Mouse (Mus musculus) stomach, embryonic 14.5 days (tissue): ENCODE measurements around the gene Ajuba. TPM values are rescaled to one million over a fixed set of nuclear protein-coding genes. Genes with fewer than 3 reads are reported as not detected.
A peak's percentile ranks its signal among the peaks of the same experiment; 100 is the strongest.

Experiments
- ATAC-seq: fragments of 200-750 bp; cut with Nextera tagmentation; 2 replicates; pipeline ENCODE4 v1.8.0; 2017; ENCODE audit warnings: low read depth, moderate TSS enrichment; ENCODE audit not compliant: insufficient number of reproducible peaks, insufficient read depth, low FRiP score
- H3K27ac ChIP-seq: fragments of 300-500 bp; sonication (generic); 2 replicates; pipeline ENCODE4 v1.5.1; 2014; ENCODE audit warnings: mild to moderate bottlenecking, low read length, moderate library complexity, mixed read lengths
- H3K27me3 ChIP-seq: fragments of 300-500 bp; sonication (generic); 2 replicates; pipeline ENCODE4 v1.6.1; 2014; ENCODE audit warnings: low read length, control low read depth, mixed read lengths; ENCODE audit not compliant: control insufficient read depth, insufficient read depth
- H3K36me3 ChIP-seq: fragments of 300-500 bp; sonication (generic); 2 replicates; pipeline ENCODE4 v1.6.1; 2014; ENCODE audit warnings: mild to moderate bottlenecking, control low read depth, low read length, moderate library complexity, mixed read lengths; ENCODE audit not compliant: control insufficient read depth, insufficient read depth
- H3K4me1 ChIP-seq: fragments of 300-500 bp; sonication (generic); 2 replicates; pipeline ENCODE4 v1.6.1; 2014; ENCODE audit warnings: low read length, control low read depth, mixed read lengths; ENCODE audit not compliant: control insufficient read depth, insufficient read depth
- H3K4me2 ChIP-seq: fragments of 300-500 bp; sonication (generic); replicated peaks from 2 replicates; pipeline ENCODE4 v1.6.1; 2014; ENCODE audit warnings: low read depth, low read length, control low read depth
- H3K4me3 ChIP-seq: fragments of 300-500 bp; sonication (generic); 2 replicates; pipeline ENCODE4 v1.5.1; 2014; ENCODE audit warnings: low read depth, low read length, control low read depth
- H3K9ac ChIP-seq: fragments of 300-500 bp; sonication (generic); replicated peaks from 2 replicates; pipeline ENCODE4 v1.6.1; 2014; ENCODE audit warnings: low read depth, mild to moderate bottlenecking, control low read depth, low read length, moderate library complexity, mixed read lengths
- H3K9me3 ChIP-seq: fragments of 300-500 bp; sonication (generic); 2 replicates; pipeline ENCODE4 v1.6.1; 2016; ENCODE audit warnings: low read depth, low read length, control low read depth; ENCODE audit not compliant: control insufficient read depth
- WGBS: fragments of 180-500 bp; shearing (Covaris S2); extraction: QIAGEN DNeasy Blood & Tissue Kit; methylation state at CpG from one replicate; pipeline ENCODE4 v1.1.7; 2014; 5-methylcytosine and 5-hydroxymethylcytosine counted together
- polyA plus RNA-seq: library from polyadenylated mRNA; unstranded; fragments of >200 nt; fragmentation: Nextera tagmentation; extraction: Ambion mirVana; gene quantifications from 2 replicates; pipeline ENCODE4 v1.2.1, GENCODE M21; 2014

Ajuba gene
- polyA plus RNA-seq, 1 experiment from 2014 or later, result 30.3 TPM

DNA sequence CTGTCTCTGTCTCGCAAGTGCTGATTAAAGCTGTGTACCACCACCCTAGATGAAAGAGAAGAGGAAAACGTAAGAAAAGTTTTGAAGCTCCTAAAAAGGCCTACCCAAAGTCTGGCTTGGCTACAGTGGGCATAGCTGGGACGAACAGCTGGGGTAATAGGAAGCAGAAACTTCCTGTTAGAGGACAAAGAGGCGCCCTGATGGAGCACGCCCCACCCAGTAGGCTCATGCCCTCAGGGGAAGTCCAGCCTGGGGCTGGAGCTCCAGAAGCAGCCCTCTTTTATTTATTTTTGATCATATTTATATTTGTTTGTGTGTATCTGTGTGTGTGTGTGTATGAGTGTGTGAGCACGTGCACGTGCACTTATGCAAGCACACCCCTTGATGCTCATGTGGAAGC is 2.3 kb upstream of the Ajuba start:
- H3K4me2 ChIP-seq, result no peak overlapping the region
- H3K27ac ChIP-seq, result no peak overlapping the region
- H3K9ac ChIP-seq, result no peak overlapping the region
- 80% methylated on average over 7 of the region's 7 CpGs for WGBS
- peaks cover 13% of the 10 kb centered on the region for H3K4me1 ChIP-seq
- no peak overlapping the region for H3K4me3 ChIP-seq
- H3K9me3 ChIP-seq, result no peaks in the 10 kb centered on the region
- no peaks in the 10 kb centered on the region; the same call in 1 of the 2 replicates for H3K36me3 ChIP-seq
- H3K27me3 ChIP-seq, result no peaks in the 10 kb centered on the region
- no peak for ATAC-seq

DNA sequence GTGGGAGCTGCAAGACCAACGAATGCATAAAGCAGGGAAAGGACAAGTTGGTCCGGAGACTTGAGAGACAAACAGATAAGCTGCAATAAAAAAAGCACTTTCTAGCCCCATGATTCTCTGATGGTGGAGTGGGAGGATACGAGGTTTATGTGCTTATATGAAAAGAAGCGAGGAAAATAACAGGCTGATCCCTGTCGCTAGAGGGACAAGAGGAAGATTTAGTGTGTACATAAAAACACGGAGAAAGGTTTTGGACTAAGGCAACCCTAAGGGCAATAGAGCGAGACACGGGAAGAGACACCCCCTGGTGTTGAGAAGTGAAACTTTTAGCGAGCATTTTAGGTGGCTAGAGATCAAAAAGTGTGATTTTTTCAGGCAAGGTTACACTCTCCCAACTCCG is 705 bp upstream of the Ajuba start:
- Histone ChIP-seq H3K4me1 (peaks cover 28% of the 10 kb centered on the region), H3K4me2 (peak overlapping the region; percentile 75), H3K27me3 (no peaks in the 10 kb centered on the region), H3K9ac (peak overlapping the region; percentile 91), H3K27ac (peak overlapping the region; percentile 95), H3K36me3 (0 out of 2 replicates have a peak, but pooled peaks cover 3% of the 10 kb centered on the region), H3K4me3 (peak overlapping the region; percentile 93), H3K9me3 (no peaks in the 10 kb centered on the region)
- under 1% methylated on average over 10 of the region's 10 CpGs for WGBS
- 0 out of 2 replicates have a peak, but pooled peaks have one; percentile 1 for ATAC-seq

DNA sequence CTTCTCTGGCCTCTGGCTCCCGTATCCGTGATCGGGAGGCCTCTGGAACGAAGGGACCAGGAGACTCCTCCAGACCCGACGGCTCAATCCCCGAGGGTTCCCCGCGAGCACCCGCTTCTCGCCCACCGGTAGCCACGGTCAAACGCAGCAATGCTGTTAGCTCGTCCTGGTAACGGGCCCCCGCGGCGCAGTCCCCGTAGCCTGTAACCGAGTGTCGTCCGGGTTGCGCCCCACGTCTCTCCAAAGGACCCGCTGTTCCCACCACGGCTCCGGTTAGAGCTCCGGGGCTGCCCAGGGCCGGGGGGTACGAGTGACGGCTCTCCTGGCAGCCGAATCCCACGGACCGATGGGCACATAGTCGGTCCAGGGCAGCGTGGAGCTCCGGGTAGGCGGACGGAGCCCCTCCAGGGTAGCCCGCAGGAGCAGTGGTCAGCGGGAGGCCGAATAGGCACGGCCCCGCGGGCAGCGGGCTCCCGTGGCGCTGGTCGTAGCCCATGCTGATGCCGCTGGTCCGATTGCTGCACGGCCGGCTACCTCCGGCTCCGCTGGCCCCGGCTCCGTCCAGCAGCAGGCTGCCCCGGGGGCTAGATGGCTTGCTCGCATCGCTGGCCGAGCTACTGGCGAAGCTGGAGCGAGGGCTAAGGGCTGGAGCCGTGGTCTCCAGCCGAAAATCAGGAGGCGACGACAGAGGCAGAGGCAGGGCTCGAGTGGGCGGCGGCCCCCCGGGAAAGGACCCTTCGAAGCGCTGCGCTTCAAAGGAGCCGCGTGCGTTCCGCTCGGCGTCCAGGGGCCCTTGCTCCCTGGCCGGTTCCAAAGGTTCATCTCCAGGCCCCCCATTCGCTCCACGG is 893 bp downstream of the Ajuba start:
- Histone ChIP-seq H3K4me3 (peak overlapping the region; percentile 93), H3K4me1 (peaks cover 39% of the 10 kb centered on the region), H3K9ac (peak overlapping the region; percentile 91), H3K27me3 (no peaks in the 10 kb centered on the region), H3K27ac (peak overlapping the region; percentile 95), H3K36me3 (peaks cover 9% of the 10 kb centered on the region), H3K9me3 (no peaks in the 10 kb centered on the region), H3K4me2 (peak overlapping the region; percentile 75)
- ATAC-seq, result no peak
- whole genome bisulfite sequencing, result under 1% methylated on average over 83 of the region's 84 CpGs

DNA sequence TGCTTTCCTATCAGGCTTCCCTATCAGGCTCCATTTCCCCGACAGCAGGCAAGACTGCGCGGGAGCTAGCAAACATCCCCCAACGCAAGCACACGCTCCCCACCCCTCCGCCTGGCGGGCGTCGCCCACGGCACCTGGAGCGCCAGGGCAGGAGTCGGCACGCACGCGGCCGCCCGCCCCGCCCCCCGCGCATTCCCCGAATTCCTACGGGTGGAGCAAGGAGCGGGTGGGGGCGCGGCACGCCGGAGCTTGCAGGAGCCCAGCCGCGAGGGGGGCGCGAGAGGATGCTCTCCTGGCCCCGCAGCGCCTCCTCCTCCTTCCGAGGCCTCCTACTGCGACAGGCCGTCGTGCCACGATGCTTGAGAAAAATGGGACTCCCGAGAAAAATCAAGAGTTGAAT is 1.7 kb downstream of the Ajuba start:
- peak overlapping the region; percentile 95; the same call in 1 of the 2 replicates for H3K27ac ChIP-seq
- peak; percentile 15; the same call in 1 of the 2 replicates for ATAC-seq
- H3K4me2 ChIP-seq, result peak overlapping the region; percentile 75
- 2% methylated on average over 38 of the region's 39 CpGs for WGBS
- peaks cover 39% of the 10 kb centered on the region for H3K4me1 ChIP-seq
- peak overlapping the region; percentile 91 for H3K9ac ChIP-seq
- peaks cover 16% of the 10 kb centered on the region for H3K36me3 ChIP-seq
- no peaks in the 10 kb centered on the region for H3K9me3 ChIP-seq
- no peaks in the 10 kb centered on the region for H3K27me3 ChIP-seq
- peak overlapping the region; percentile 93 for H3K4me3 ChIP-seq

DNA sequence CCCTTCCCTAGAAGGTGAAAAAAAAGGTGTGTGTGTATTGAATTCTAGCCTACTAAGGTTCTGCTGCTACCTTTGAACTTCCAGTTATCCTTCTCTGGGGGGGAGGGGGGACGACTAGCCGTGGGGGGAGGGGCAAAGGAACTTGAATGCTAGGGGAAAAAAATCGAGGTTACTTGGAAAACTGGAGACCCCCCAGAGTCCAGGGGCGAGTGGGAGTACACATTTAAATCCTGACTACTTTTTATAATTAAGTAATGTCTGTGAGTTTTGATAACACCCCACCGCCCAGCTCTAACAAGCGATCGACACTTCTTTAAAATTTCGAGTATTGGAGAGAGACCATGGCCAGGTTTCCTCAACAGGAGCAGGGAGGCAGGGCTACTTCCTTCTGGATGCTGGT is 2.3 kb downstream of the Ajuba start:
- peaks cover 39% of the 10 kb centered on the region for H3K4me1 ChIP-seq
- H3K36me3 ChIP-seq, result peaks cover 20% of the 10 kb centered on the region
- no peaks in the 10 kb centered on the region for H3K27me3 ChIP-seq
- peak overlapping the region; percentile 91 for H3K9ac ChIP-seq
- peak overlapping the region; percentile 93 for H3K4me3 ChIP-seq
- no peak for ATAC-seq
- H3K4me2 ChIP-seq, result peak overlapping the region; percentile 75
- H3K27ac ChIP-seq, result peak overlapping the region; percentile 57; the same call in 1 of the 2 replicates
- H3K9me3 ChIP-seq, result no peaks in the 10 kb centered on the region
- 3% methylated on average over 8 of the region's 8 CpGs for WGBS

DNA sequence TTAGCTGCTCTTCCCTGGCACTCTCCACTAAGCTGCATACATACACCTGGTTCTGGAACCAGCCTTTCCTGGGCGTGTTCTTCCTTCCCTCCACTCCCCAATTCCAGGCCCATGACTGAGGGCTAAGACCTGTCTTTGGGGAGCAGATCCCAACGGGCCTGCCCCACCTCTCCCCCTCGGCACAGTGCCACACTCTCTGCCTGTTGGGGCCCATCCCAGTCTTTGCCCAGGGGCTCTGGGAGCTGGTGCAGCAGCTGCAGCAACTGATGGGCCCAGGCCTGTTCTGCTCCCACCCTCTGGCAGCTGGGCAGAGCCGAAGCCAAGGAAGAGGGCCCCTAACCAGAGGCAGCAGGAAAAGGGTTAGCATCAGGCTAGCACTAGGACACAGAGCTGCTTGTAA is 3.1 kb downstream of the Ajuba start:
- WGBS, result 15% methylated on average over 4 of the region's 4 CpGs
- no peaks in the 10 kb centered on the region for H3K9me3 ChIP-seq
- peak overlapping the region; percentile 93 for H3K4me3 ChIP-seq
- H3K9ac ChIP-seq, result no peak overlapping the region
- peak overlapping the region; percentile 75 for H3K4me2 ChIP-seq
- ATAC-seq, result no peak
- H3K4me1 ChIP-seq, result peaks cover 39% of the 10 kb centered on the region
- no peaks in the 10 kb centered on the region for H3K27me3 ChIP-seq
- peak overlapping the region; percentile 79 for H3K27ac ChIP-seq
- peaks cover 27% of the 10 kb centered on the region for H3K36me3 ChIP-seq

DNA sequence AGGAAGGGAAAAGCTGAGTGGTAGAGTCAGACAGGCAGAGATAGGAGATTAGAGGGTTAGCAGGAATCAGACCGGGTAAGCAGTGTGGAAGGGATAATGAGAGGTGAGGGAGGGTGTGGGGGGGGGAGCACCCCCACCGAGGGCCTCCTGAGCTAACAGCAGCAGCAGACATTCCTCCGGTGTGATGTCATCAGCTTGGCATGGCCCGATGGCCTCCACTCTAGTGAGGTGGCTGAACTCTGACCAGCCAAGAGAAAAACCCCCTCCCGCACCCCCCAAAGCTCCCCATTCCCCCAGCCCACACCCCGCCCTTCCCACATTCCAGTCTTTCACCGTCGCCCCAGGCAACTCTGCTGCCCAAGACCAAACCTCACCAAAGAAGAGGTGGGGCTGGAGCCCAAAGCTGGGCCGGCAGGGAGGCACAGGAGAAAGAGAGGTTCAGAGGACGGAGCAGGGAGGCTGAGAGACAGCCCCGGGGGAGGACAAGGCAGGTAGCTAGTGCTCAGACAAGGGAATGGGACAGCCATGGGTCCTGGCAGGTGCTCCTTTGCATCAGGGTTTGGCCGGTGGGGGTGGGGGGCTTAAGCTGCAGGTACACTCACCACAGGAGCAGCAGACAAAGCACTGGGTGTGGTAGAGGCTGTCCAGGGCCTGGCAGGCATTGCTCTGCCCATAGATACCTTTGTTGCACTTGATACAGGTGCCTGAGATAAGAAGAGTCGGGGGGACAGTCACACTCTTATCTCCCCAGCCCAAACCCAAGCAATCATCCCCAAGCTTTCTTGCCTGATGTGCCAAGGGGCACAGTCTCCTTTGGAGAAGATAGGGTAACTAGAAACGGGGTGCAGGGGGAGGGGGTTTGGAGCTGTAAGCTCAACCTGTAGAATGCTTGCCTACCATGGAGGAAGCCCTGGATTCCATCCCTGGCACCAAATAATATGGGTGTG is 4.3 kb downstream of the Ajuba start:
- Histone ChIP-seq H3K9me3 (no peaks in the 10 kb centered on the region), H3K4me1 (peaks cover 32% of the 10 kb centered on the region), H3K36me3 (peaks cover 36% of the 10 kb centered on the region), H3K4me3 (peak overlapping the region; percentile 93), H3K27me3 (no peaks in the 10 kb centered on the region), H3K4me2 (peak overlapping the region; percentile 75), H3K9ac (peak overlapping the region; percentile 30; the same call in 1 of the 2 replicates), H3K27ac (peak overlapping the region; percentile 79)
- peak; percentile 21; the same call in 1 of the 2 replicates for ATAC-seq
- WGBS, result 12% methylated on average over 13 of the region's 14 CpGs

DNA sequence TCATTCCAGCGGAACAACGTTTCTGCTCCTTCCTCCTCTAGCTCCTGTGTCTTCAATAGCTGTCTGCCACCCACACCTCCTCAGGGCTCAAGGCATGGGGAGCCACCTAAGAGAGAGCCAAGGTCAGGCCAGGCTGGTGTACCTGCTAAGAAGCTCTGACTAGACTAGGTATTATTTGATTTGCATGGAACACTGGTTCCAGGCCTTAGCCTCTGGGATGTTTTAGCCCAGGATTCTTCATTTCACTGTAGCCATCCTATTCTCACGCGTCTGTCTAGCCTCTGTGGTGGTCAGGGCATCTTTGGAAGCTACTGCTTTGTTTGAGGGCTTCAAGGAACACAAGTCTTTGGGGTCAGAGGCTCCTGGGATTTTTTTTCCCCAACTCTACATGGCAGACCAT is 5.2 kb downstream of the Ajuba start:
- no peak overlapping the region for H3K9ac ChIP-seq
- H3K27ac ChIP-seq, result 0 out of 2 replicates have a peak overlapping the region, but pooled peaks have one; percentile 33
- H3K9me3 ChIP-seq, result no peaks in the 10 kb centered on the region
- peaks cover 43% of the 10 kb centered on the region for H3K36me3 ChIP-seq
- H3K4me2 ChIP-seq, result no peak overlapping the region
- H3K4me3 ChIP-seq, result no peak overlapping the region
- 62% methylated on average over 4 of the region's 4 CpGs for WGBS
- H3K27me3 ChIP-seq, result no peaks in the 10 kb centered on the region
- peaks cover 32% of the 10 kb centered on the region for H3K4me1 ChIP-seq
- no peak for ATAC-seq
